Mouse (Mus musculus): ENCODE data around the gene Pskh1.

GRCm38 (mm10) chr8:105965266-105965904 lies 65.1 kb downstream of the Pskh1 start:
- no peak for TF ChIP-seq CTCF (IDR thresholded peaks at IDR 0.05; ENCODE audit: low read depth)
- no peak for TF ChIP-seq EP300 (optimal IDR thresholded peaks at IDR 0.05)
